Mouse (Mus musculus) right cerebral cortex, postnatal 25 days (tissue): Measurements from ENCODE around the gene Dhdh.
"Not testable (repeated sequence)": the region's sequence is repeated elsewhere in the genome, so short reads cannot be mapped to it uniquely, and the experiment has no call there.

Source experiments
- DNase-seq: peaks from one replicate; pipeline ENCODE4 v3.0.0; 2022

The Dhdh gene

GRCm38 (mm10) chr7:45470869-45471268 is 17.7 kb downstream of the Dhdh start:
- DNase-seq: peak; percentile 44

GRCm38 (mm10) chr7:45467090-45467670 is 21.4 kb downstream of the Dhdh start:
- no peak for DNase-seq

DNA sequence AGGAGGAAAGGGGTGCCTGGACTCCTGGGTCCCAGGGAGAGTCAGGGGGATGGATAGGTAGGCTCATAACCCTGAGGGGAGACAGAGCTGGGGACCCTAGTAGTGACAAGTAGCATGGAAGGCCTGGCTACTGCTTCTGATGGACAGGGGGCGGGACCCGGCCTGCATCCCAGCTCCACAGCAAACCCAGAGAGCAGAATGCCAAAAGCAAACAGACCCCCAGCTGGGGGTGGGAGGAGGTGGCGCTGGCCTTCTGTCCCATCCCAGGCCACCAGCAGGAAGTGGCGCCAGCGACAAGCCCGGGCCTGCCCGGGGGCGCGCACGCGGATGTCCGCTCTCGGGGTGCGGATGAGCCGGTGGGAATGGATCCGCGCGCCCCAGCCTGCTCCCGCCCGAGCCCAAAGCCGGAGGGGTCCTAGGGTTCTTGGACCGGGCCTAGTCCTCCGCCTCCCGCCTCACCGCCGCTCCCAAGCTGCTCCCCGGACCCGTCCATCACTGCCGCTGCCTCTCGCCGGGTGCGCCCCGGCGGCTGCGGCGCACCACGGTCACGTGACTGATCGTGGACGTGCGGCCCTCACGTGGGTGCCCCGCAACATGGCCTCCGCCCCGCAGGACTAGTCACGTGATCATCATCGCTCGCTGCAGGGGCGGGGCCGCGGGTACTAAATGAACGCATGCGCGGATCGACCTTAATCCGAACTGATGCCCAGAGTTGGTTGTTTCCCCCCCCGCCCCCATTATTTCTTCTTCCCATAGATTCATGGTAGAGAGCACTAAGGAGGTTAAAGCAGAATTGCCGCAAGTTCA is 22.1 kb downstream of the Dhdh start, which contains the start of gene Bax:
TSS of gene Bax (minus strand) at position 616 of the 807 bp plus-strand sequence.
- DNase-seq: peak; percentile 95

- no peak for DNase-seq
These were observed 23.1 kb downstream of the Dhdh start for GRCm38 (mm10) chr7:45465549-45465948.

DNA sequence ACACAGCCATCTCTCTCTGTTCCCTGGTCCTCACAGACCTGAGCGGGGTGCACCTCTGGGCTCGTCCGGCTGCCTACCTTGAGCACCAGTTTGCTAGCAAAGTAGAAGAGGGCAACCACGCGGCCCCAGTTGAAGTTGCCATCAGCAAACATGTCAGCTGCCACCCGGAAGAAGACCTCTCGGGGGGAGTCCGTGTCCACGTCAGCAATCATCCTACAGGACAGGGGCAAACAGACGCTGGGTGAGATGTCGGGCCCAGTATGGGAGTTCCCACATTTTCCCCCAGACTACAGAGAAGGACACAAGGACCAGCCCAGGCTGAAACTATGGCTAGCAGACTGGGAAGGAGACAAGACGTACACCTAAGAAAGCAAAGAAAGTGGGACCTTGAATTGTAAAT is 23.5 kb downstream of the Dhdh start:
- no peak for DNase-seq

DNA sequence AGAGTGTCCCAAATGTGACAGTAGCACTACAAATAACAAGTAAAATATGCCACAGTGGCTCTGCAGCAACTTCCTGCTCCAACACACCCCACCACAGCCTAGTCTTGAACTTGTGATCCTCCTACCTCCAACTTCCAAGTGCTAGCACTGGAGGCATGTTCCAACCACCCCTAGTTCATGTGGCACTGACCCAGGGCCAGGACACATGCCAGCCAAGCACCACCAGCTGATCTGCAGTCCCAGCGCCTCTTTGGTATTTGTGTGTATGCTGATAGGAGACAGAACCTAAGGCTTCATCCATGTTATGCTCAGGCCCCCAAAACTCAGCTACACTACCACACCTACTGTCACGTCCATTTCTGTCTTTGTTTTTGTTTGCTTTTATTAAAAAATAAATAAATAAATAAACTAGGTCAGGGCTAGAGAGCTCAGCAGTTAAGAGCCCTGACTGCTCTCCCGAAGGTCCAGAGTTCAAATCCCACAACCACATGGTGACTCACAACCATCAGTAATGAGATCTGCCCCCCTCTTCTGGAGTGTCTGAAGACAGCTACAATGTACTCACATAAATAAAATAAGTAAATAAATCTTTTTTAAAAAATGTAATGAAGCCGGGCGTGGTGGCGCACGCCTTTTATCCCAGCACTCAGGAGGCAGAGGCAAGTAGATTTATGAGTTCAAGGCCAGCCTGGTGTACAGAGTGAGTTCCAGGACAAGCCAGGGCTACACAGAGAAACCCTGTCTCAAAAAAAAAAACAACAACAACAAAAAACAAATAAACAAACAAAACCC is 24.4 kb downstream of the Dhdh start:
- no peak for DNase-seq

DNA sequence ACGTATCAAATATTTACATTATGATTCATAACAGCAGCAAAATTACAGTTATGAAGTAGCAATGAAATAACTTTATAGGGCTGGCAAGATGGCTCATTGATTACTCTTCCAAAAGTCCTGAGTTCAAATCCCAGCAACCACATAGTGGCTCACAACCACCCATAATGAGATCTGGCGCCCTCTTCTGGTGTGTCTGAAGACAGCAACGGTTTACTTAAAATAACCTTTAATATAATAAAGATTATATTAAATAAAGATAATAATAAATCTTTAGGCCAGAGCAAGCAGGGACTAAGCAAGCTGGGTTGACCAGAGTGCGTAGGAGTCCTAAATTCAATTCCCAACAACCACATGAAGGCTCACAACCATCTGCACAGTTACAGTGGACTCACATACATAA is 25.7 kb downstream of the Dhdh start:
- not testable (repeated sequence) for DNase-seq

- DNase-seq: no peak
These were observed 26.3 kb downstream of the Dhdh start for GRCm38 (mm10) chr7:45462325-45462724.

DNA sequence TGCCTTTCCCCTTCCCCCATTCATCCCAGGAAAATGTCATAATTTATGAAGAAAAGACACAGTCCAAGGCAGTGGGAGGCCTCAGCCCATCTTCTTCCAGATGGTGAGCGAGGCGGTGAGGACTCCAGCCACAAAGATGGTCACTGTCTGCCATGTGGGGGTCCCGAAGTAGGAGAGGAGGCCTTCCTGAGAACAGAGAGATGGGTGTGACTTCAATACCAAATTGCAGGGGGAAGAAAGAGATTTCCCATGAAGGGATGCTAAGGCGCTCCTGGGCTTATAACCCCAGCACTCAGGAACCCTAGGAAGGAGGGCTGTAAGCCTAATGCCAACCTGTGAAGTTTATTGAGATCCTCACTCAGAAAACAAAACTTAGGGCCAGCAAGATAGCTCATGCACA is 26.8 kb downstream of the Dhdh start:
- no peak for DNase-seq

DNA sequence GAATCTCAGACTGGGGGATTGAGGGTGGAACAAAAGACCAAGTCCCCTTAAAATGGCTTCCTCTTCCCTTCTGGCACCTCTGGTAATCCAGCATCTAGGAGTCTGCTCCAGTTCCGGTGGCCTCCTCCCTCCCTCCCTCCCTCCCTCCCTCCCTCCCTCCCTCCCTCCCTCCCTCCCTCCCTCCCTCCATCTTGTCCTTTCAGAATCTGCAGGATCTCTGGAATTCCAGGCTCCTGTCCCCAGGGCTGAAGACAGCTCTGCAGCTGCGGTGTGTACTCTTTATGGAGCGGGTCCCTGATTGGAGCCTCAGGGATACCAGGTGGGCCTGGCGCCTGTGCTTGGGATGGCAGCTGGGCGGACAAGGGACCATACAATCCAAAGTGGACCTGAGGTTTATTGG is 27.3 kb downstream of the Dhdh start:
- DNase-seq: no peak

DNA sequence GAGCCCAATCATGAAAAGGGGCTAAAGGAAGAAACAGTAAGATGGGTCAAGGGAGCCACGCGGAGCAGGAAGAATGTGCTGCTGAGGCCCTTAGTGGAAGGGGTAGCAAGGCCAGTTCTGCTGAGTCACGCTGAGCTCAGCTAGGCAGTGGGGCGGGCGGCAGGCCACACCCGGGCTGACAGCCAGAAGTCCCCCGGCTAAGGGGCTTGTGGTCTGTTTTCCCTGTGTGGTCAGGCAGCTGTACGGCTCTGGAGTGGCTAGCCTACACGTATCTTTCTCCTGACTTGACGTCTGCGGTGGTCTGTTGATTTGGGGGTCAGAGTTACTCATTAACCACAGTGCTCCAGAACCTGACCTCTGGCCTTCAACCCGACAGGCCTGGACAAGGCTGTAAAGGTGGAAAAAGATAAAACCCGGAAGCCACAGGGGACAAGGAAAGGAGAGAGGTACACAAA is 27.7 kb downstream of the Dhdh start:
- DNase-seq: no peak

DNA sequence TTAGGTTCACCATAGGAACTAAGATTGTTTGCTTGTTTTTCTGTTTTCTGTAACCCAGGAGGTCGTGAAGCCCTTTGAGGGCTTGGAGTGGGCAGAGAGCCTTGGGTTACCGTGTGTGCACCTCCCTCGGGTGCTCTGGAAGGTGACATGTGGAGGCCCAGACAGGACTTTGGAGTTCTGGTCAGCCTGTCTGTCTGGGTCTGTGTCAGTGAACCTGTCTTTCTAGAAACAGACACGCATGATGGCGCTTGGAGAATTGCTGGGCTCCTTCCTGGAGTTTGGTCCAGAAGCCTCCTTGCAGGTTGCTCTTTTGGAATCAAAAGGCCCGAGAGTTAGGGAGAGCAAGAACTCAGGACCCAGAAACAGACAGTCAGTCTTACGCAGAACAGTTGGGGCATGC is 28.2 kb downstream of the Dhdh start:
- DNase-seq: no peak

DNA sequence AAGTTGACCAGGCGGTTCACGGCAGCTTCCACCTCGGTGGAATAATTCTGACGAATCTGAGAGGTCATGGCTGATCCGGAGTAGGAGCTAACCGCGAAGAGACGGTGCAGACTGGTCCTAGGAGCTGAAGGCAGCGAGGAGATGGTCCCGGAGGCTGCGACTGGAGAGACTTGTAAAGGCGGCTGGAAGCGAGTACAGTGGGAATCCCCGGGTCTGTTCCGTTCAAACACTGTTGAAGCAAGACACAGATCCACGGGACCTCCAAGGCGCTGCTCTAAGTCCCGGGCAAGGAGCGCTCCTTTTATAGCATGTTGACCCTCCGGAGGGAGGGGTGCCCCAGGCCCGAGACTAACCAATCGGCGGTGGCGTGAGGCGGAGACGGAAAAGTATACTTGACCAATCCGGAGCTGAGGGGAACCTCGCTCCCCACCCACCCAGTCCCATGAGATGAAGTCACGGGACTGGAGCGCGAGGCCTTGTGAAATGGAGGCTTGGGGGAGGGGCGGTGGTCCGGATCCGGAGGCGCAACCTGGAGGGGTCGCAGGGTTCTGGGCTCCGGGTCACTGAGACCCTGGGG is 29.0 kb downstream of the Dhdh start, which contains the start of gene Ftl1:
TSS of gene Ftl1 (minus strand) at position 321 of the 577 bp plus-strand sequence.
- peak; percentile 94 for DNase-seq

DNA sequence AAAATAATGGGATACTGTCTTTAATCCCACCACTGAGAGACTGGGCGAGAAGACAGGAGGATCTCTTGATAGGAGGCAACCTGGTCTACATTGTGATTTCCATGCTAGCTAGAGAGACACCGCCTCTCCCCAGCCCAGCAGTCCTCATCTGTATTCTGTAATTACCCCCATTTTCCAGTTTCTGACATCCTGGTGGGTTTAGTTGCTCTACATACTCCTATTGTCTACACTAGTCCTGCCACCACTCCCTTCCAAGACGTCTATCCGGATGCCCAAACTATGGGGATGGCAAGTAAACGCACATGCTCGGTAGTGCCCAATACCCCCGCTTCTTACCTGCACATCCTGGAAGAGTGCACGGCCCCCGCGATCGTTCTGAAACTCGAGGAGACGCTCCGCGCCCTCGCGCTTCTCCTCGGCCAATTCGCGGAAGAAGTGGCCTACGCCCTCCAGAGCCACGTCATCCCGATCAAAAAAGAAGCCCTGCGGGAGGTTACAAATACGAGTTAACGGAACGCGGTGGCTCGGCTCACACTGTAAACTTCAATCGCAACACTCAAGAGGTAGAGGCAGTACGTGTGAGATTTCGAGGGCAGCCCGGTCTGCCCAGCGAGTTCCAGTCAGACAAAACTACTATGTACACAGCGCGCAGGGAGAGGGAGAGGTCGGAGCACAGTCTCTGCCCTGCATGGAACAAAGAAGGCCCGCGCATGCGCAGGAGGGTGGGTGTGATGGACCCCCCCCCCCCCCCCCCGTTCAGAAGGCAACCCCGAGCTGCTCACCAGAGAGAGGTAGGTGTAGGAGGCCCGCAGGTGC is 29.6 kb downstream of the Dhdh start:
- peak; percentile 65 for DNase-seq

- no peak for DNase-seq
These were observed 31.2 kb downstream of the Dhdh start for GRCm38 (mm10) chr7:45457204-45458060.

DNA sequence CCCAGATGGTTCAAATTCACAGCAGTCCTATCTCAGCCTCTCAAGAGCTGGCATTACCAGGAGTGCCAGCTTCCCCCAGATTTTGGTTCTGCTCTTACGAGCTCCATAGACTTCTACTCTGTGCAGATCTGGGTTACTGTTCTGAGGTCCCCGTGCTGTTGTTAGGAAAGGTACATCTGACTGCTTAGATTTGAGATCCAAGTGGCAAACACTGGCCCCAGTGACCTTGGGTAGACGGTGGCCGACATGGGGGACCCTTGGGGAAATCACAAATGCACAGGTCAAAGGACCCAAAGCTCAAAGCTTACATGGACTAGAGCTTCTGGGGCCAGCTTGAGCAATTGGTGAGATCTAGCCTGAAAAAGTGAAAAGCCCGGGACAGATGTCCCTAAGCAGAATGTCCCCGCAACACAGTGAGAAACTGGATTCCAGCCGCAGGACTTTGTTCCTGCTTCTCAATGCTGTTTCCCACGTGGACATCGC is 31.8 kb downstream of the Dhdh start:
- DNase-seq: no peak

DNA sequence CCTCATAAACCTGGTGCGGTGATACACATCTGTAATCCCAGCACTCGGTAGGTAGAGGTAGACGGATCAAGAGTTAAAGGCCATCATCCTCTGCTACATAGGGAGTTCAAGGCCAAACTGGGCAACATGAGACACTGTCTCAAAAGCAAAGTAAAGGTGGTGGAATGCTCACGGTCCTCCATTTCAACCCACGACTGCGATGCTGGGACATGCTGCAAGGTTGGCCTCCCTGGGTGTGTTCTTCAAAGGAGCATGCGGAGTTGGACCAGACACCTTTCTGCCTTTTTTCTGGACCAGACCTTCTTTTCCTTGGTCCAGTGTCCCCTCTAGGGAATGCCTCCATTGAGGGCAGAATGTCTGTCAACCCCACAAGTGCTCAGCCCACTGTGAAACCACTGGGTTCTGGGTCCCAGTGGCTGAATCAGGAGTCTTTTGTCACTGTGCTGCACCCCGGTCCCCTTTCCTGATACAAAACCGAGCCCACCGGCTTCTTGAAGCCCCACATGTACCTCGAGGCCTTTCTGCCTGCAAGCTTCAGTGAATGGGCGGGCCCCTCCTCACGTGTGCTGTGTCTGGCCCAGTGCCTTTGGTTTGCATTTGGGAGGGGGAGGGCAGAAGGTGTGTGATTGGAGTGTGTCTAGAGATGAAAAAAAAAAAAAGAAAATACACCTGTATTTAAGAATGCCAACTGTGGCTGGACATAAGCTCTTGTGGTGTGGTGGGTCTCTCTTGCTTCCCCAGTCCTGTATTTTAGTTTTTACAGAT is 32.5 kb downstream of the Dhdh start:
- DNase-seq: no peak

DNA sequence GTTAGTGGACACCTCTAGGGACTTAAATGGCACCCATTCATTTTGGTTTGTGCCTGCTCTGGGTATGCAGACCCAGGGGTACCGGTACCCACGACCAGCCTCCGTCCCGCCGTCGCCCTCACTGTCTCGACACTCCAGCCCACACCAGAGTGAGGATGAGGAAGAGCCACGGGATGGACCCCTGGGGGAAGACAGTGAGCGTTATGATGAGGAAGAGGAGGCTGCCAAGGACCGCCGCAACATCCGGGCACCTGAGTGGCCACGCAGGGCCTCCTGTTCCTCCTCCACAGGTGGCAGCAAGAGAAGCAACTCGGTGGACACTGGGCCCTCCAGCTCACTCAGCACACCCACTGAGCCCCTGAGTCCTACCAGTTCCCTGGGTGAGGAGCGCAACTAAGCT is 33.6 kb downstream of the Dhdh start:
- no peak for DNase-seq

GRCm38 (mm10) chr7:45451344-45451982 is 37.1 kb downstream of the Dhdh start:
- DNase-seq: peak; percentile 84

GRCm38 (mm10) chr7:45449974-45450373 is 38.6 kb downstream of the Dhdh start:
- DNase-seq: no peak
